Mouse (Mus musculus): ENCODE measurements around the gene Mup6.
"Not testable (repeated sequence)": the region's sequence is repeated elsewhere in the genome, so short reads cannot be mapped to it uniquely, and the experiment has no call there.

Gene Mup6

DNA sequence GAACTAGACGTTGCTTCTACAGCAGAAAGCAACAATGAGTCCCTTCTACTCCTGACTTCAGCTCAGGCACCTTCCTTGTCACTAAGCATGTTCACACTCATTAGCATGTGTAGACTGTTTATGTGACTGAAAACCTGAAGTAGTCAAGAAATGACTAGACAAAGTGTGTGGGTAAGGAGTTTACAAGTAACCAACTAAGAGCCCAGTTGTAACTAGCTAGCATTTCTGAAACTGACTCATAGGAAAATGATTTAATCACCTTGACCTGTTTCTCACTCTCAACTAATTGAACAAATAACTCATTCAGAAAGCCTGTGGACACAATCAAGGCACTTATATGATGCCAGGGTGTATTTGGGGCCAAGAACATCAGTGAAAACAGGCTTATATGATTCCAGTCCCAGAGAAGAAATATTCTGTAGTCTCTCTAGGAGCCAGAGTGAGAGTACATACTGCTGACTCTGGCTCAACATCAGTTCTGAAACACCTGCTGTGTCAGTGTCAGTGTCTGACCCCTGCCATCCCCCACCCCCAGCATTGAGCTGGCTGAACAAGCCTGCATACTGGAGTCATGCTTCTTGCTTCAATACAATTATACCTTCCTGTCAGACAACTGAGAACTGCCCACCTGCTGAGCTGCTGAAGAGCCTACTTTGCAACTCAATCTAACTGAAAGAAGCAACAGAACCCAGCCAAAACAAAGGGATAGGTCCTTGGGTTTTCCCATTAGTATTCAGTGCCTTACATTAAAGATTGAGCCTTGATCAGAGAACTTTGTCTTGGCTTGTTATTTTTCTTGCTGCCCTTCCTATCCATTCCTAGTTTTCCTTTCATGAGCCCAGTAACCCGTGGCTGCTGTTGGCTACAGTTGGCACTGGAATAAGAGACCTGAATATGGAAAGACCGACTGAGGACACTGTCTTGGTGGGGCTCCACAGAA lies at the start of gene Mup6:
Gene Mup6 (plus strand): TSS at position 890 of the 940 bp plus-strand sequence.
- DNase-seq (ENCODE audit: low read depth, low spot score) = no peak

DNA sequence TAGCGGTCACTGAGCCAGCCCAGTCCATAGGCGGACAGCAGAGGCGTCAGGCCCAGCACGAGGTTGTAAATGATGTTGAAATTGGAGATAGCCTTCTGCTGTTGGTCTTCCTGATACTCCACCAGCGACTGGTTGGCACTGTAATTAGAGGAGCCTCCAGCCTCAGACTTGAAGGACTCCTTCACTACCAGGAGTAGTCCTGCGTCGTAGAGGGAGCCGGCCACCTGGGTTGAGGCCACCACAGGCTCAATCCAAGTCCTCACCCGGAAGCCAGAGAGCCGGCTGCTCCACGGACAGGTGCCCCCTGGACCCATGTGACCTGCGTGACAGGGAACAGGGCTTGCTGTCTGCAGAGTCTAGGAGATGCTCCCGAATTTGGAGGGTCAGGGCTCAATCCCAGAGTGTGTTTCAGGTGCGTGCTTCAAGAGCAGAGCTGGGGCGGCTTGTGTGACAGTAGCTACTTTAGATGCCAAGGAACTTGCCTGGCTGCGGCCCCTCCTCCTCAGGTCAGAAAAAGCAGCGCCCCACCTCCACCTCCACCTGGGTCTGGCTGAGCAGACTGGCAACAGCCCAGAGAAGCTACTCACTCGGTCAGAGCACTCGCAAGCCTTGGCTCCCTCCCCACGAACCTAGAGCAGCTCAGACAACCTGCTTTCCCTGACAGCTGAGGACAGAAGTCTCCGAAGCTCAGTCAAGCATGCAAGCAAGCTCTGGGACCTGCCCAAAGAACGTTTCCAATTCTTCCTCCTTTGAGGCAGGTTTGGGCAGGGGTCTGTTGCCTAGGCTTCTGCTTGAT lies 49.3 kb upstream of the Mup6 start, which contains the start of gene Slc46a2:
Gene Slc46a2 (minus strand): TSS at position 449 of the 796 bp plus-strand sequence.
- no peak for DNase-seq (ENCODE audit: low read depth, low spot score)

DNA sequence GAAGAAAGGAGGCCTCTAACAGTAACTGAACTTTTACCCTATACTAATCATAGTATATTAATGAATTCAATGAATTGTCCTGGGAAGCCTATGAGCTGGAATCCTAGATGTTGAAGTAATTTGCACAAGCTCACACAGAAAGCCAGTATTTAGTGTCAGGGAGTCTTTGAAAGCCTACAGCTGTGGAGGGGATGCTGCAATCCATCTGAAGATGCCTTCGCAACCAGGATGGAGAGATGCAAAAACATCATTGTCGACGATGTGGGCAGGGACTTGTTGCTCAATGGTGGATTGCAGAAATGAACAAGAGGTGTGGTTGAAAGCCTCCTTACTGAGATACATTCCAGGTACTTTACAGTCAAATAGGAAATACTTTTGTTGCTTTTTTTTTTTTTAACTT lies 46.1 kb upstream of the Mup6 start:
- no peak for DNase-seq (ENCODE audit: low read depth, low spot score)

DNA sequence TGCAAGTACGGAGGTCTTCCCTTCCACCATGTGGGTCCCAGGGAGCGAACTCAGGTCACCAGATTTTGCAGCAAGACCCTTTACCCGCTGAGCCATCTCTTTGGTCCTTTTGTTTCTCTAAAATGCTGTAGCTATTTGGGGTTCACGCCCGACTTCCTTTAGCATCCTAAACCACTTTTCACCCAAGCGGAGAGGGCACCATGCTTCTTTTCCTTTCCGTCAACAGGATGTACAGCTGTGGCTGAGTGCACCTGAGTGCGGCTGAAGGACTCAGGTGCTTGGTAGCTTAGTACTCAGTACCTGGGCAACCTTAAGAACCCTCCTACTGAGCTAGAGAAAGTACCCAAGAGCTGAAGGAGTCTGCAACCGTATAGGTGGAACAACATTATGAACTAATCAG lies 39.0 kb upstream of the Mup6 start:
- no peak for DNase-seq (ENCODE audit: low read depth, low spot score)

DNA sequence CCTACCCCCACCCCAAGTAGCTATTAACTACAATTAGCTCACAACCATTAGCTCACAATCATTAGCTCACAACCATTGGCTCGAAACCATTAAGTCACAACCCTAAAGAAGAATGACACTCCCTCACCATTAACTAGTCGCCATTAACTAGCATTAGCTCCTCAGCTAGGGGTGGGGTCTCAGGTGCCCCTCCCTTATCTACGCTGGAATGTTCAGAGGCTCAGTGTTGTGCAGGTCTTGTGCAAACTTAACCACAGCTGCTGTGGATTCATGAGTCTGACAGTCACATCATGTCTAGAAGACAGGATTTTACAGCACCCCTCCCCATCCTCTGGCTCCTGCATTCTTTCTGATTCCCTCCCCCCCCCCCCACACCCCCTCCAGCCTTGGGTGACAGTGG lies 36.4 kb upstream of the Mup6 start:
- DNase-seq (ENCODE audit: low read depth, low spot score) = no peak

DNA sequence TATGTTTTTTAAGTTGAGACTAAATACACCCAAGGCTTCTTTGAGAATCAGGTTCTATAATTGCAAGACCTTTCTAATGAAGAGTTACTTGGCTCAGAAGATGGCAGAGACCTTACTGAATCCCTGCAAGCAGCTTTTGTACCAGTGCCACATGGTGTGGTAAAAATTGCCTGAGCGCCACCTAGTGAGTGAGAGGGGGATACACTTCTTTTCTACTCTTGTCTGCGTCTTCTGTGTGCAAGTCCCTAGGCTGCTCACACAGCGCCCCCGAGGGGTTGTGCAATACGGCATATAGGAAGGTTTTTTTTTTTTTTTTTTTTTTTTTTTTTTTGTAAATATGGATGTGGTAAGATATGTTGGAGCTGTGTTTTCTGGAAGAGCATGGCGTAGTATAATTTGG lies 35.7 kb upstream of the Mup6 start:
- peak; percentile 56 for DNase-seq (ENCODE audit: low read depth, low spot score)

DNA sequence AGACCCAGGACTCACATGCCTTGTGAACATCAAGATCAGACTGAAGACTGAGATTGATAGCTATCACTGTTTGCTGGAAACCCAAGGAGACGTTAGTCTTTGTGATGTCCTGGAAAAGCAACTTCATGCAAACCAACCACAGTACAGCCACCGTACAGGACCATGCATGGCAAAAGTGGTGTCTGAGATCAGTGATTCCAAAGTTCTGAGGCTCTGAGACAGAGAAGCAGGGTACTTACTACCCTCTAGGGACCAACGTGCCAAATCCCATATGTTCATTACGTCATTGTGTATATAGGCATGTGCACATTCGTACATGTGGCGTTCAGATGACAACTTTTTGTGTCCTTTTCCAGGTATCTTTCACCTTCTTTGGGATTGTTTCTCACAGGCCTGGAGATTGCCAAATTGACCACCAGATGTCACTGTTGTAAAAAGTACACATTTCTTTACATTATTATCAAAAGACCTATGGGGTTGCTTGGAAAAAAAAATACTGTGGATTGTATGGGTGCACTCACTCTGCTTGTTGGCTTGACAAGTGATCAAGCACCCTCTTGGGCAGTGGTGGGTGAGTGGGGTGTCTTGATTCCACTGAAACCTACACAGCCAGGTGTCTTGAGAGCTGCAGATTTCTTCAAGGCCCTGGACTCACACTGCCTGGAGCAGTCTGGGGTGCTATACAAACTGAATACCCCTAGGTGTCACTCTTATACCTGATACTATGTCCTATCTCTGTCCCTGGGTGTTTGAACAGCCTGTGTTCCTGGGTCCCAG lies 31.4 kb upstream of the Mup6 start:
- peak; percentile 41 for DNase-seq (ENCODE audit: low read depth, low spot score)

DNA sequence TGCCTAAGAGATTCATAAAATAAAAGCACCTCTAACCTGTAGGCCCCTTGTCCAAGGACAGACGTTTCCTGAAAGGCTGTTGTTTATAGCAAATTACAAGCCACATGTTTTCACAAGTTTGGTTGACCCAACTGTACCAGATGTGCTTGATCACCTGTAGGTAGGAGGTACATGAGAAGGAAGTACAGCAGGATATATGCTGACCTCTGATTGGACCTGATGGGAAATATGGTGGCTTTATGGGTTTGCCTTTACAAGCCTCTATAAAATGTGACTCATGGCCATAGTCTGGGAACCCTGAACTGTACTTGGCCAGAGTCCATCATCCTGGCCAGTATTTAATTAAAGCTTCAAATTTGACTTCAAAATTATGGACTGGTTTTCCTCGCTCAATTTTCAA lies 26.6 kb upstream of the Mup6 start:
- DNase-seq (ENCODE audit: low read depth, low spot score) = no peak

DNA sequence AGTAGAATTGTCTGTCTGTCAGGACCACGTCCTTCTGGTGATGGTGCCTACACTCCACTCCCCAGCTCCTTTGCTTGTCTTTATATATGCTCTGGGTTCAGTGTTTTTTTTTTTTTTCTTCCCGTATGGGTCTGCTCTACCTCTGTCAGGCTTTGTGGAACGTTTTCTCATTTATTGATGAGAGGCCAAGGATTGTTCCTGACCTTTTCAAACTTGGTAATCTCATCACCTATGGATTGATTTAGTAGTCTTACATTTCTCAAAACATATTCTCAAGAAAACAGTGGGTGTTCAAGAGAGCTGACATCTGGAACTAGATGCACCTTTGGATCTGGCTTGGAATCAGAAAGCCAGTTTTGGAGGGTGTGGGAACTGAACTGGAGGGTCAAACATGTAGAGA lies 3.5 kb upstream of the Mup6 start, which contains the start of gene Mup4:
Gene Mup4 (minus strand): TSS at position 101 of the 400 bp plus-strand sequence.
- no peak for DNase-seq (ENCODE audit: low read depth, low spot score)

DNA sequence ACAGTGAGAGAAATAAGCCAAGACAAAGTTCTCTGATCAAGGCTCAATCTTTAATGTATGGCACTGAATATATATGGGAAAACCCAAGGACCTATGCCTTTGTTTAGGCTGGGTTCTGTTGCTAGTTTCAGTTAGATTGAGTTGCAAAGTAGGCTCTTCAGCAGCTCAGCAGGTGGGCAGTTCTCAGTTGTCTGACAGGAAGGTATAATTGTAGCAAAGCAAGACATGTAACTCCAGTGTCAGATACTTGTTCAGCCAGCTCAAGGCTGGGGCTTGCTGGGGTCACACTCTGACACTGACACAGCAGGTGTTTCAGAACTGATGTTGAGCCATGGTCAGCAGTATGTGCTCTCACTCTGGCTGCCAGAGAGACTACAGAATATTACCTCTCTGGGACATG lies 33.8 kb downstream of the Mup6 start:
- not testable (repeated sequence) for DNase-seq (ENCODE audit: low read depth, low spot score)

DNA sequence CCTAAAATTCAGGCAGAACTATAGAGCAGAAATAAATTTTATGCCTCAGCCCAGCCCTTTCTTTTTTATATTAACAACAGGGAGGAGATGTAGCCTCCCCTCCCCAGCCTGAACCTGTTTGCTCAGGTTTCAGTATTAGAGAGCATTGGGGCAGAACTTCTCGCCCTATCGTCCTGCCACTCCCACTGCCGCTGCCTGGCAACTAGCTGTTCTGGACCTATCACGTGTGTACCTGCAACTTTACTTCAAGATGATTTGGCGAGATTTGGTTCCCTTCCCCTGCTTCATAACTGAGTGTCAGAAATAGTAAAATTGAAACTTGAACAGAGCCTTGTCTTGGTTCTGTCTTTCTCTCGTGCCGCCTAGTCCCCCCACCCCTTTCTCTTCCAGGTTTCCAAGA lies 56.0 kb downstream of the Mup6 start:
- DNase-seq (ENCODE audit: low read depth, low spot score) = not testable (repeated sequence)

DNA sequence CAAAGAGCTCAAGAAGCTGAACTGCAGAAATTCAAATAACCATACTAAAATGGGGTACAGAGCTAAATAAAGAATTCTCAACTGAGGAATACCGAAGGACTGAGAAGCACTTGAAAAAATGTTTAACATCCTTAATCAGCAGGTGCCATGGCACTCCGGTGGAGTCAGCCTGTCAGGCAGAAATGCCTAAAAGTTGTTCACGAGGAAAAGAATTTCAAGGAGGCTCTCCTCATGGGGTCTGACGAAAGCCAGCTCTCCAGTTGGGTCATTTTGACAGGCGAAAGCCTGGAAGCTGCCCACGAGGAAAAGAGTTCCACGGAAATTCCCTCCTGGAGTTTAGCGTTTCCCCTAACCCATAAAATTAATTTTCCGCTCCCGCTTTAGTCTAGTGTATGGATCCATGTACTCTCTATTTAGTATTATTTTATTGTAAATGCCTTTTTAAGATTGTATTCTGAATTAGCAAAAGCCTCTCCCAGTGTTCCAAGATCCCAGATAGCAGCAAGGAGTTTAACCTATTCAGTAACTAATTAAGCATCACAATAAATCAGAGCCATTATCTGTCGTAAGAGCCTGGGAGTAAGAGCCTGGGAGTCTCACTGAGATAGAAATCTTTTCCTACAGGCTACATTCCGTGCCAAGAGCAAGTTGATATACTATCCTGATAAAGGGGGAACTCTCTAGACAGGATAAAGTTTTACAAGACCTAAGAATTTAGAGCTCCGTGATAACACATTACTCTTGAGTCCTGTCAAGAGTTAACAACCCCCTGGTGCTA lies 65.4 kb downstream of the Mup6 start:
- DNase-seq (ENCODE audit: low read depth, low spot score) = not testable (repeated sequence)
